Comparison of ENCODE assay signal across 11 mouse cellular contexts in the genomic region with DNA sequence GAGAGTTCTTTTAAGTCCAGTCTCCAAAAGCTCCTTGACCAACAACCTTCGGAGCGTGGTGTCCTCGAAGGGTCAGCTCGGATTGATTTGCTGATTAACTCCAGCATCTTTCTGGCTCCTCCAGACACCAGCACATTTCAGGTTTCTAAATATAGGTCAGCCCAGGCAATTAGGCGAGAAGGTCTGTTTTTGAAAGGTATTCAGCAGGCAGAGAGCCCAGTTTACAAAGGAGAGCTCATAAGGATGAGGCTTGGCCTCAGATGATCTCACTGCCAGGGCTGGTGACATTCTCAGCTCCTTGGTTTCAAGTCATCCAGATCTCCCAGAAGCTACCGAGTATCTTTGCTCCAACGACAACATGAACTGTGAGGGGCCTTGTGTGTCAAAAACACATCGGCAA.
"Had no signal": no experiment of that assay in that cellular context is flagged by ENCODE, and none has a peak within 500 bp of the region (broad histone marks: within the 10 kb centered on the region; RNA-seq: fewer than 3 reads in every experiment).

No protein-coding gene starts in this region.

- DNase-seq: kidney, postnatal 14 days; kidney, postnatal 4 days; left cerebral cortex, postnatal 4 days; liver, postnatal 0 days; lung, embryonic 14.5 days; right cerebral cortex, adult 18-20 months; right cerebral cortex, postnatal 14 days; right cerebral cortex, postnatal 4 days; thymus, adult 2 months; thymus, postnatal 14 days; thymus, postnatal 4 days had no signal
